Mouse (Mus musculus): ENCODE data around the gene Ap2b1. TPM values are rescaled to one million over a fixed set of nuclear protein-coding genes. Genes with fewer than 3 reads are reported as not detected.

Gene Ap2b1
- polyA plus RNA-seq, 1 experiment, result 64.7 TPM

DNA sequence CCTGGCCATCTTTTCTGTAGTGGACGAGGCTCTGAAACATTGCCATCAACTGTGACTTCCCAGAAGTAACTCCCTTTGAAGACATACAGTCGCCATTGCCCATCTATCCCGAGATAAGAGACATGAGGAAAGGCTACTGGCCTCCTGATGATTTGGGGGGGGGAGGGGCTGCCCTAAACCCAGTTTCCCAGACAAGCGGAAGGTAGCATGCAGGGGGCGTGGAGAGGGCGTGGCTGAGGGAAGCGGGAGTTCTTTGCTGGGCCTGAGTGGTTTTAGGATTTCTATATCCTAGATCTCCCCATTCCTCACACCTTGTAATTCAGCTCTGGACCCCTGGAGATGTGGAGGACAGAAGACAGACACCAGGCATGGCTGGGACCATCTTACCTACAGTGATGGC, 145.0 kb downstream of the Ap2b1 start:
- Histone ChIP-seq H3K36me3 (ENCODE audit: control insufficient read depth, insufficient read depth) (no peaks in the 10 kb centered on the region), H3K4me2 (ENCODE audit: low read depth) (no peak overlapping the region), H3ac (ENCODE audit: control insufficient read depth, insufficient read length) (no peak overlapping the region), H3K27me3 (ENCODE audit: control insufficient read depth, insufficient read depth, insufficient read length) (no peaks in the 10 kb centered on the region), H3K79me2 (ENCODE audit: control insufficient read depth, insufficient read depth) (no peaks in the 10 kb centered on the region), H3K4me3 (no peak overlapping the region)
- TF ChIP-seq MAX (IDR thresholded peaks at IDR 0.05; ENCODE audit: low read depth) (no peak), CEBPB (IDR thresholded peaks at IDR 0.05; ENCODE audit: insufficient read depth, poor library complexity, severe bottlenecking) (no peak), MYOG (IDR thresholded peaks at IDR 0.05; ENCODE audit: control insufficient read depth in 1 of 3, insufficient read depth in 1 of 3, insufficient read length in 2 of 3, low read depth in 2 of 3) (no peak), MYOD1 (IDR thresholded peaks at IDR 0.05; ENCODE audit: control insufficient read depth in 1 of 3, insufficient read length in 2 of 3, low read depth in 2 of 3) (no peak), REST (IDR thresholded peaks at IDR 0.05; ENCODE audit: insufficient read depth, insufficient read length) (no peak), TCF12 (IDR thresholded peaks at IDR 0.05; ENCODE audit: insufficient read depth, poor library complexity, severe bottlenecking) (no peak), USF1 (IDR thresholded peaks at IDR 0.05; ENCODE audit: low read depth) (no peak), SRF (IDR thresholded peaks at IDR 0.05; ENCODE audit: control insufficient read depth, insufficient read length, low read depth) (no peak), POLR2A (IDR thresholded peaks at IDR 0.05; ENCODE audit: insufficient read length, low read depth) (no peak), TCF3 (IDR thresholded peaks at IDR 0.05; ENCODE audit: insufficient read length, low read depth) (no peak), E2F4 (IDR thresholded peaks at IDR 0.05; ENCODE audit: insufficient read depth) (no peak), POLR2AphosphoS2 (IDR thresholded peaks at IDR 0.05; ENCODE audit: insufficient read length, low read depth) (no peak)

DNA sequence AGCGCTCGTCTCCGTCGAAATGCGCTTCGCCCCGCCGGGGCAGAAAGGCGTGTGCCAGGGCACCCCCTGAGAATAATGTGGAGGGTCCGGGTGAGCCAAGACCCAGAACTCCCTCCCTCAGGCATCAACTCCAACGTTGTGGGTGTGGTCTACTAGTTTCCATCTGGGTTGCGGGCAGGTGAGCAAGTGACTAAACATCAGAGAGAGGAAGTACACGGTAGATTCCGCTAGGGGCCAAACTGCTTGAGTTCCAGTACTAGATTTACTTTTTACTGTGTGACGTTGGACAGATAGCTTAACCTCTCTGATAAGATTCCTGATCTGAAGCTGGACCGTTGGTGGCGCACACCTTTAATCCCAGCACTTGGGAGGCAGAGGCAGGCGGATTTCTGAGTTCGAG, 146.2 kb downstream of the Ap2b1 start:
- Histone ChIP-seq H3K4me2 (ENCODE audit: low read depth) (no peak overlapping the region), H3K79me2 (ENCODE audit: control insufficient read depth, insufficient read depth) (no peaks in the 10 kb centered on the region), H3ac (ENCODE audit: control insufficient read depth, insufficient read length) (no peak overlapping the region), H3K27me3 (ENCODE audit: control insufficient read depth, insufficient read depth, insufficient read length) (no peaks in the 10 kb centered on the region), H3K4me3 (no peak overlapping the region), H3K36me3 (ENCODE audit: control insufficient read depth, insufficient read depth) (no peaks in the 10 kb centered on the region)
- no peak for TF ChIP-seq E2F4 (IDR thresholded peaks at IDR 0.05; ENCODE audit: insufficient read depth)
- TF ChIP-seq MAX (IDR thresholded peaks at IDR 0.05; ENCODE audit: low read depth), result no peak
- no peak for TF ChIP-seq POLR2A (IDR thresholded peaks at IDR 0.05; ENCODE audit: insufficient read length, low read depth)
- TF ChIP-seq CEBPB (IDR thresholded peaks at IDR 0.05; ENCODE audit: insufficient read depth, poor library complexity, severe bottlenecking), result no peak
- TF ChIP-seq SRF (IDR thresholded peaks at IDR 0.05; ENCODE audit: control insufficient read depth, insufficient read length, low read depth), result no peak

DNA sequence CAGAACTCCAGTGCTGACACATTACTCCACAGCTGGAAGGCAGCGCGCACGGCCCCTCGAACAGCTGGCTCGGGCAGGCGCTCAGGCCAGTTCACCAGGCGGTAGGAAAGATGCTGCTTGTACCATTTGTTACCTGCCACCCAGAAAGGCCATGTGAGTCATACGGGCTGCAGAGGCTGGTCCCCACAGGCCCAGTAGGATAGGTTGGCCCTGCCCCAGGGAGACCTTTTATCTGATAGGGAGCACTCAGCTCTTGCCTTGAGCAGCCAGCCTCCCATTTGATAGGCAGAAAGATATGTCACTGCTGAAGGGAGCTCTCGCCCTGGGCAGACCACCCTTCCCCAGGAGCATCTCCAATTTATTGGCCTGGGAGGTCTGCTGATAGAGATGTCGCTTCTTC, 148.8 kb downstream of the Ap2b1 start:
- H3K27me3 ChIP-seq (ENCODE audit: control insufficient read depth, insufficient read depth, insufficient read length), result no peaks in the 10 kb centered on the region
- H3K4me3 ChIP-seq, result no peak overlapping the region
- TF ChIP-seq USF1 (IDR thresholded peaks at IDR 0.05; ENCODE audit: low read depth), result no peak
- no peak for TF ChIP-seq MYOD1 (IDR thresholded peaks at IDR 0.05; ENCODE audit: control insufficient read depth in 1 of 3, insufficient read length in 2 of 3, low read depth in 2 of 3)
- TF ChIP-seq TCF3 (IDR thresholded peaks at IDR 0.05; ENCODE audit: insufficient read length, low read depth), result no peak
- TF ChIP-seq TCF12 (IDR thresholded peaks at IDR 0.05; ENCODE audit: insufficient read depth, poor library complexity, severe bottlenecking), result no peak
- TF ChIP-seq MYOG (IDR thresholded peaks at IDR 0.05; ENCODE audit: control insufficient read depth in 1 of 3, insufficient read depth in 1 of 3, insufficient read length in 2 of 3, low read depth in 2 of 3), result no peak
- TF ChIP-seq REST (IDR thresholded peaks at IDR 0.05; ENCODE audit: insufficient read depth, insufficient read length), result no peak
- TF ChIP-seq POLR2AphosphoS2 (IDR thresholded peaks at IDR 0.05; ENCODE audit: insufficient read length, low read depth), result no peak
- no peak for TF ChIP-seq CEBPB (IDR thresholded peaks at IDR 0.05; ENCODE audit: insufficient read depth, poor library complexity, severe bottlenecking)
- TF ChIP-seq MAX (IDR thresholded peaks at IDR 0.05; ENCODE audit: low read depth), result no peak
- no peak for TF ChIP-seq E2F4 (IDR thresholded peaks at IDR 0.05; ENCODE audit: insufficient read depth)
- no peak for TF ChIP-seq POLR2A (IDR thresholded peaks at IDR 0.05; ENCODE audit: insufficient read length, low read depth)
- no peak for TF ChIP-seq SRF (IDR thresholded peaks at IDR 0.05; ENCODE audit: control insufficient read depth, insufficient read length, low read depth)
- H3K36me3 ChIP-seq (ENCODE audit: control insufficient read depth, insufficient read depth), result no peaks in the 10 kb centered on the region
- no peak overlapping the region for H3ac ChIP-seq (ENCODE audit: control insufficient read depth, insufficient read length)
- H3K79me2 ChIP-seq (ENCODE audit: control insufficient read depth, insufficient read depth), result no peaks in the 10 kb centered on the region
- H3K4me2 ChIP-seq (ENCODE audit: low read depth), result no peak overlapping the region

DNA sequence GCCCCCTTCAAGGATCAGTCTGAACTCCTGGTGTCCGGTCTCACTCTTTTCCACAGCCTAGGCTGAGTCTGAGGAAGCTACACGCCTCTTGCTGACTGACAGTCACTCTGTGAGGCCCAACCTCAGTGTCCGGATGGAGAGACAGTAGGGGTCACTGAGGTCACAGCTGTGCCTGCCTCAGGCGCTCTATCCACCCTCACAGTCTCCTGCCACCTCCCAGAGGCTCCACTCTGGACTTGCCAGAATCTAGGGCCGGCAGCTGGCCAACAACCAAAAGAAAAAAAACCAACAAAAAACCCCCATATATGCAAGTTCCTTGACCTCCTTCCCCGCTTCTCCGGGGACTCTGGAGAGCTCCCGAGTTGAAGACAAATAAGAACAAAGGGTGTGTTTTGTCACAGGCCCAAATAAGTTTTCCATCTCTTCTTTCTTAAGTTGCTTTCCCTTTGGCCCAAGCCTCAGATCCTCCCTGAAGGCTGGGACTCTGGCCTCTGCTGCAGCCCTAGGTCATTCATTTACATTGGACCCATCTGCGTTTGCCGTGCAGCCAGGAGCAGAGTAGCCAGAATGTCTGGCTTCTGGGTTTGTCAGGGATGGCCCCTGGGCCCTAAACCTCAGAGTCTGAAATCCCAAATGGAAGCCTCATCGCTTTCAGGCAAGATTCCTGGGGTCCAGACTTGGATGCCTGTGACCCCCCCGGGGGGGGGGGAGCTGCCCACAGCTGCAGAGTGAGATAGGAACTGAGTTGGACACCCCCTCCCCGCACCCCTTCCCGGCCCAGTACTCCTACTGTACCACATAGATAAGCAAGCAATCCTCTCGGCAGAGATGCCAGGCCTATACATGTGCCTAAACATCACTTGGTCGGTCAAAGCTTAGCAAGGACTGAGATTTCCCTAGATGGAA, 149.4 kb downstream of the Ap2b1 start:
- Histone ChIP-seq H3K4me3 (no peak overlapping the region), H3ac (ENCODE audit: control insufficient read depth, insufficient read length) (no peak overlapping the region), H3K4me2 (ENCODE audit: low read depth) (no peak overlapping the region), H3K27me3 (ENCODE audit: control insufficient read depth, insufficient read depth, insufficient read length) (no peaks in the 10 kb centered on the region), H3K36me3 (ENCODE audit: control insufficient read depth, insufficient read depth) (no peaks in the 10 kb centered on the region), H3K79me2 (ENCODE audit: control insufficient read depth, insufficient read depth) (no peaks in the 10 kb centered on the region)
- no peak for TF ChIP-seq TCF3 (IDR thresholded peaks at IDR 0.05; ENCODE audit: insufficient read length, low read depth)
- peak in 1 of 3 experiments; percentile 83 for TF ChIP-seq MYOG (IDR thresholded peaks at IDR 0.05; ENCODE audit: control insufficient read depth in 1 of 3, insufficient read depth in 1 of 3, insufficient read length in 2 of 3, low read depth in 2 of 3)
- TF ChIP-seq MYOD1 (IDR thresholded peaks at IDR 0.05; ENCODE audit: control insufficient read depth in 1 of 3, insufficient read length in 2 of 3, low read depth in 2 of 3), result peak in 1 of 3 experiments; percentile 48

DNA sequence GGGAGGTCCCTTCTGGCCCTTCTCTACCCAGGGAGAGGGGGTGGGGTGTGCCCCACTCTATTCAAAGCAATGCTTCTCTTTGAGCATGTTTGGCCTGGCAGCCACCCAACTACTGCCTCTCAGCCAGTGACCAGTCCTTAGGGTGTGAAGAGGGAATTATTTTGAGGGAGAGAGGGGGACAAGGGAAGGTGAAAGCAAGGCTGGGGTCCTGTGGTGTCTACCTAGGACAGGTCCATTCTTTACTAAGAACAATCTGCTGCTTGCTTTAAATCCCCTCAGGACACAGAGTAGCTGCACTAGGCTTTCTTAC, 150.1 kb downstream of the Ap2b1 start:
- TF ChIP-seq SRF (IDR thresholded peaks at IDR 0.05; ENCODE audit: control insufficient read depth, insufficient read length, low read depth), result no peak
- TF ChIP-seq E2F4 (IDR thresholded peaks at IDR 0.05; ENCODE audit: insufficient read depth), result no peak
- no peak for TF ChIP-seq TCF12 (IDR thresholded peaks at IDR 0.05; ENCODE audit: insufficient read depth, poor library complexity, severe bottlenecking)
- no peak for TF ChIP-seq USF1 (IDR thresholded peaks at IDR 0.05; ENCODE audit: low read depth)
- TF ChIP-seq REST (IDR thresholded peaks at IDR 0.05; ENCODE audit: insufficient read depth, insufficient read length), result no peak
- no peak for TF ChIP-seq CEBPB (IDR thresholded peaks at IDR 0.05; ENCODE audit: insufficient read depth, poor library complexity, severe bottlenecking)
- no peak for TF ChIP-seq POLR2A (IDR thresholded peaks at IDR 0.05; ENCODE audit: insufficient read length, low read depth)
- TF ChIP-seq MYOG (IDR thresholded peaks at IDR 0.05; ENCODE audit: control insufficient read depth in 1 of 3, insufficient read depth in 1 of 3, insufficient read length in 2 of 3, low read depth in 2 of 3), result no peak
- TF ChIP-seq TCF3 (IDR thresholded peaks at IDR 0.05; ENCODE audit: insufficient read length, low read depth), result no peak
- no peak for TF ChIP-seq MYOD1 (IDR thresholded peaks at IDR 0.05; ENCODE audit: control insufficient read depth in 1 of 3, insufficient read length in 2 of 3, low read depth in 2 of 3)
- no peak for TF ChIP-seq POLR2AphosphoS2 (IDR thresholded peaks at IDR 0.05; ENCODE audit: insufficient read length, low read depth)
- no peak overlapping the region for H3ac ChIP-seq (ENCODE audit: control insufficient read depth, insufficient read length)
- H3K4me3 ChIP-seq, result no peak overlapping the region
- H3K79me2 ChIP-seq (ENCODE audit: control insufficient read depth, insufficient read depth), result no peaks in the 10 kb centered on the region
- H3K4me2 ChIP-seq (ENCODE audit: low read depth), result no peak overlapping the region
- no peaks in the 10 kb centered on the region for H3K27me3 ChIP-seq (ENCODE audit: control insufficient read depth, insufficient read depth, insufficient read length)
- H3K36me3 ChIP-seq (ENCODE audit: control insufficient read depth, insufficient read depth), result no peaks in the 10 kb centered on the region
